Mouse (Mus musculus) liver, postnatal 0 days (tissue): ENCODE measurements around the gene Stx3. TPM values are rescaled to one million over a fixed set of nuclear protein-coding genes. Genes with fewer than 3 reads are reported as not detected.

Experiments
- ATAC-seq: fragments of 200-750 bp; cut with Nextera tagmentation; 2 replicates; pipeline ENCODE4 v1.8.0; 2017; ENCODE audit warnings: mild to moderate bottlenecking, moderate library complexity
- DNase-seq: peaks from one replicate; pipeline ENCODE4 v3.0.0-alpha.2; 2016
- H3K27ac ChIP-seq: fragments of 300-500 bp; sonication (generic); 2 replicates; pipeline ENCODE4 v1.5.1; 2014; ENCODE audit warnings: antibody characterized with exemption, moderate library complexity, mild to moderate bottlenecking, low read depth
- H3K27me3 ChIP-seq: fragments of 300-500 bp; sonication (generic); 2 replicates; pipeline ENCODE4 v1.6.1; 2014; ENCODE audit warnings: low read length, control low read depth, mixed read lengths; ENCODE audit not compliant: insufficient read depth
- H3K36me3 ChIP-seq: fragments of 300-500 bp; sonication (generic); replicated peaks from 2 replicates; pipeline ENCODE4 v1.6.1; 2014; ENCODE audit warnings: mild to moderate bottlenecking, control low read depth, low read length, moderate library complexity, mixed read lengths; ENCODE audit not compliant: insufficient read depth
- H3K4me1 ChIP-seq: fragments of 300-500 bp; sonication (generic); 2 replicates; pipeline ENCODE4 v1.6.1; 2014; ENCODE audit warnings: antibody characterized with exemption, mild to moderate bottlenecking, control low read depth; ENCODE audit not compliant: insufficient read depth
- H3K4me2 ChIP-seq: fragments of 300-500 bp; sonication (generic); 2 replicates; pipeline ENCODE4 v1.6.1; 2014; ENCODE audit warnings: low read depth, mild to moderate bottlenecking, low read length, moderate library complexity, mixed read lengths
- H3K4me3 ChIP-seq: fragments of 300-500 bp; sonication (generic); 2 replicates; pipeline ENCODE4 v1.5.1; 2014; ENCODE audit warnings: low read depth, low read length
- H3K9ac ChIP-seq: fragments of 300-500 bp; sonication (generic); replicated peaks from 2 replicates; pipeline ENCODE4 v1.6.1; 2014; ENCODE audit warnings: mild to moderate bottlenecking, moderate library complexity
- H3K9me3 ChIP-seq: fragments of 300-500 bp; sonication (generic); 2 replicates; pipeline ENCODE4 v1.6.1; 2016; ENCODE audit warnings: mild to moderate bottlenecking, control low read depth, low read length, mixed read lengths
- CTCF ChIP-seq: sonication (generic); IDR thresholded peaks from 2 replicates; pipeline ENCODE4 v1.5.1; 2016; ENCODE audit warnings: antibody characterized with exemption, low read depth
- EP300 ChIP-seq: IDR thresholded peaks from 2 replicates; pipeline ENCODE4 v1.6.1; 2016; ENCODE audit warnings: antibody characterized with exemption, low read depth, mild to moderate bottlenecking
- WGBS: fragments of 180-500 bp; shearing (Covaris S2); extraction: QIAGEN DNeasy Blood & Tissue Kit; methylation state at CpG from one replicate; pipeline ENCODE4 v1.1.7; 2014; ENCODE audit not compliant: insufficient replicate concordance; 5-methylcytosine and 5-hydroxymethylcytosine counted together
- polyA plus RNA-seq: library from polyadenylated mRNA; unstranded; fragments of >200 nt; fragmentation: Nextera tagmentation; extraction: Ambion mirVana; gene quantifications from 2 replicates; pipeline ENCODE4 v1.2.1, GENCODE M21; 2015

Gene Stx3
- polyA plus RNA-seq = 3.2 and 3.7 TPM in 2 replicates

- no peaks in the 10 kb centered on the region for H3K9me3 ChIP-seq
- TF ChIP-seq EP300 = no peak
- no peak for TF ChIP-seq CTCF
- H3K4me3 ChIP-seq = peak within 1 kb of the TSS; percentile 67
- H3K4me1 ChIP-seq = no peaks in the 10 kb centered on the region
- H3K36me3 ChIP-seq = no peaks in the 10 kb centered on the region
- ATAC-seq (no peak), DNase-seq (no peak)
- no peak within 1 kb of the TSS for H3K27ac ChIP-seq
- peak within 1 kb of the TSS; percentile 88 for H3K4me2 ChIP-seq
- peaks cover 29% of the 10 kb centered on the region for H3K27me3 ChIP-seq
- H3K9ac ChIP-seq = peak within 1 kb of the TSS; percentile 44
- WGBS = 1% methylated on average over 20 of the region's 20 CpGs
These were observed at the start of gene Stx3 for GRCm38 (mm10) chr19:11819143-11819700. Gene Stx3 (minus strand): TSS chr19:11819403.

DNA sequence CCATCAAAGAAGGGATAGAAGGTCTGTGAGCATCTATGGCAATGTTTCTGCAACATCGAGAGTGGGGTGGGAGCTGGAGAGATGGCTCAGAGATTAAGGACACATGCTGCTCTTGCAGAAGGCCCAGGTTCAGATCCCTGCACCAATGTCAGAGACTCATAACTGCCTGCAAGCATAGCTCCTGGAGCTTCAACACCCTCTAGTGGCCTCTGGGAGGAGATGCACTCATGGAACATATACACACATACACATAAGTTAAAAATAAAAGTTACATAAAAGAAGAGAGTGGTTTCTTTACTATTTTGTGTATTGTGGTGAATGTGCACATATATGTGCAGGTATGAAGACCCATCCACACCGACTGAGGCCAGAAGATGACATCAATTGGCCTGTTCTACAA lies 48.6 kb upstream of the Stx3 start:
- no peaks in the 10 kb centered on the region for H3K4me1 ChIP-seq
- H3K4me3 ChIP-seq = no peak overlapping the region
- WGBS = 64% methylated on average over 2 of the region's 2 CpGs
- peaks cover 5% of the 10 kb centered on the region; the same call in 1 of the 2 replicates for H3K9me3 ChIP-seq
- DNase-seq = no peak
- H3K4me2 ChIP-seq = no peak overlapping the region
- H3K36me3 ChIP-seq = no peaks in the 10 kb centered on the region
- no peak overlapping the region for H3K9ac ChIP-seq
- no peak for ATAC-seq
- no peak overlapping the region for H3K27ac ChIP-seq
- no peaks in the 10 kb centered on the region for H3K27me3 ChIP-seq
- peak; percentile 24; the same call in 1 of the 2 replicates for TF ChIP-seq CTCF
- no peak for TF ChIP-seq EP300

DNA sequence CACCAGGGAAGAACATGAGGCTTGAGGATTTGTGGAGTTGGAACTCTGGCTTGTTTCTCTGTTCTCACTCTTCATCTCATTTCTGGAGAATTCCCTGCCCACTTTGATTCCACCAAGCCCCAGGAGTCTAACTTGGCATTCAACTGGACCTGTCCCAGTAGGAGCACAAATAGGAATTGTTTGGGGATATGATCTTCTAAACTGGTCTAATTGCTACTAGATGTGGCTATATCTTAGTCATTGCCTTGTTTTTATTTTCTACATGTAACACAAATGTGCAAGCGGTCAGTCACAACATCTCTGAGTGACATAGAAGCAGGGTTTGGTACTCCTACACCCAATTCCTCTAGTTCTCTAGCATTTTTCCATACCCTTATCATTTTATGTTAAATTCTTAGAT lies 41.8 kb upstream of the Stx3 start, which contains the start of gene Olfr1418:
Olfr1418 (minus strand) TSS at position 101 of the 400 bp plus-strand sequence.
- Histone ChIP-seq H3K27ac (no peak within 1 kb of the TSS), H3K4me1 (no peaks in the 10 kb centered on the region), H3K4me2 (no peak within 1 kb of the TSS), H3K4me3 (no peak within 1 kb of the TSS), H3K27me3 (no peaks in the 10 kb centered on the region), H3K9me3 (no peaks in the 10 kb centered on the region), H3K9ac (no peak within 1 kb of the TSS), H3K36me3 (no peaks in the 10 kb centered on the region)
- WGBS = 78% methylated on average over 1 of the region's 1 CpGs
- no peak for TF ChIP-seq CTCF
- TF ChIP-seq EP300 = no peak
- ATAC-seq = no peak
- no peak for DNase-seq

DNA sequence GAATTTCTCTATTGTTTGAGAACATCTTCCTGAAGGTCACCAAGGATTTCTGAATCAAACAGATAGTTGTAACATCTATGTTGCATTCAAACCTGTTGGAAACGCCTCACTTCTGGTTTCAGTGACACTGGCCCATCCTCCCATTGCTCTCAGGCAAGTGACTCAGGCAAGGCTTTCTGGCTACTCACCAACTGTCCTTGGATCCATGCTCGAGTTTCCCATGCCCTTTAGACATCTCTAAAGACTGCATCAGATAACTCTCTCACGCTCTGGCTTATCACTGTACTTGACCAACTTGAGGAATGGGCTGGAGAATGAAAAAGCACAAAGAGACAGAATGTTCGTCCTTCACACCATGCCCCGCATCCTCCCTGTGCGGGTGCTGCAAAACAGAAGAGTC lies 37.3 kb upstream of the Stx3 start:
- ATAC-seq = no peak

DNA sequence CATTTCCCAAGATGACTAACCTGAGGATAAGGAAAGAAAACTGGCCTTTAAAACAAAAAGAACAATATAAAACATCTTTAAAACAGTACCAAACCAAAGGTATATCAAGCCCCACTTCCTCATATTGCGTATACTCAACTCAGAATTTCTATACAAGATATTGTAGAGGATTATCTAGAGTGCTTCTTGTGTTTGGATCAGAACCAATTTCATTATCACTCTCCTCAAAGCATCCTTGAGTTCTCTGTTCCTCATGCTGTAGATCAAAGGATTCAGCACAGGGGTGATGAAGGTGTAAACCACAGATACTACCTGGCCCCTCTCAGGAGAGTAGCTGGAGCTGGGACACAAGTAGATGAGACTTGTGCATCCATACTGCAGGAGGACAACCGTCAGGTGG lies 35.6 kb upstream of the Stx3 start:
- no peak for ATAC-seq
- Histone ChIP-seq H3K9ac (no peak overlapping the region), H3K27me3 (no peaks in the 10 kb centered on the region), H3K4me2 (no peak overlapping the region), H3K9me3 (no peaks in the 10 kb centered on the region), H3K4me1 (no peaks in the 10 kb centered on the region), H3K36me3 (no peaks in the 10 kb centered on the region), H3K4me3 (no peak overlapping the region), H3K27ac (no peak overlapping the region)
- TF ChIP-seq EP300 (no peak), CTCF (no peak)
- DNase-seq = no peak
- WGBS = 79% methylated on average over 2 of the region's 2 CpGs

More for the DNA sequence above, 37.3 kb upstream of the Stx3 start:
- H3K4me3 ChIP-seq = no peak overlapping the region
- no peaks in the 10 kb centered on the region for H3K27me3 ChIP-seq
- no peak for DNase-seq
- no peaks in the 10 kb centered on the region for H3K9me3 ChIP-seq
- H3K27ac ChIP-seq = no peak overlapping the region
- no peak overlapping the region for H3K9ac ChIP-seq
- TF ChIP-seq EP300 = no peak
- no peak for TF ChIP-seq CTCF
- no peaks in the 10 kb centered on the region for H3K36me3 ChIP-seq
- WGBS = 66% methylated on average over 6 of the region's 6 CpGs
- H3K4me2 ChIP-seq = no peak overlapping the region
- H3K4me1 ChIP-seq = no peaks in the 10 kb centered on the region

- WGBS = 46% methylated on average over 4 of the region's 4 CpGs
- H3K4me1 ChIP-seq = no peaks in the 10 kb centered on the region
- no peaks in the 10 kb centered on the region for H3K27me3 ChIP-seq
- no peak overlapping the region for H3K27ac ChIP-seq
- H3K36me3 ChIP-seq = no peaks in the 10 kb centered on the region
- no peak for DNase-seq
- H3K9me3 ChIP-seq = no peaks in the 10 kb centered on the region
- H3K4me2 ChIP-seq = no peak overlapping the region
- H3K9ac ChIP-seq = no peak overlapping the region
- no peak for TF ChIP-seq EP300
- TF ChIP-seq CTCF = no peak
- no peak overlapping the region for H3K4me3 ChIP-seq
- no peak for ATAC-seq
These were observed 33.4 kb upstream of the Stx3 start for GRCm38 (mm10) chr19:11852652-11853051.
